15 mouse cellular contexts compared by ENCODE assay signal in genomic region chr3:37716992-37717391, GRCm38 (mm10).
"Had no signal": no experiment of that assay in that cellular context is flagged by ENCODE, and none has a peak within 500 bp of the region (broad histone marks: within the 10 kb centered on the region; RNA-seq: fewer than 3 reads in every experiment).

No protein-coding gene starts in this region.

- H3K27ac ChIP-seq: kidney, postnatal 0 days; limb, embryonic 13.5 days; liver, embryonic 13.5 days; stomach, postnatal 0 days had no signal

- H3K4me3 ChIP-seq: limb, embryonic 13.5 days; liver, embryonic 13.5 days had no signal

- H3K9me3 ChIP-seq: limb, embryonic 13.5 days; liver, embryonic 13.5 days had no signal

- H3K4me2 ChIP-seq: limb, embryonic 13.5 days; liver, embryonic 13.5 days; midbrain, embryonic 11.5 days had no signal

- H3K9ac ChIP-seq: limb, embryonic 13.5 days; liver, embryonic 13.5 days had no signal

- ATAC-seq: intestine, postnatal 0 days had no signal

- H3K36me3 ChIP-seq: limb, embryonic 13.5 days; liver, embryonic 13.5 days had no signal

- H3K27me3 ChIP-seq: limb, embryonic 13.5 days had no signal

- DNase-seq: kidney, adult 2 months; kidney, postnatal 36 days; left cerebral cortex, postnatal 4 days; liver, embryonic 13.5 days; midbrain, embryonic 14.5 days; right cerebral cortex, postnatal 14 days; right cerebral cortex, postnatal 4 days; thymus, adult 2 months; thymus, postnatal 14 days; thymus, postnatal 4 days had no signal
